Comparison of ENCODE assay signal across 26 mouse cellular contexts in the genomic region with DNA sequence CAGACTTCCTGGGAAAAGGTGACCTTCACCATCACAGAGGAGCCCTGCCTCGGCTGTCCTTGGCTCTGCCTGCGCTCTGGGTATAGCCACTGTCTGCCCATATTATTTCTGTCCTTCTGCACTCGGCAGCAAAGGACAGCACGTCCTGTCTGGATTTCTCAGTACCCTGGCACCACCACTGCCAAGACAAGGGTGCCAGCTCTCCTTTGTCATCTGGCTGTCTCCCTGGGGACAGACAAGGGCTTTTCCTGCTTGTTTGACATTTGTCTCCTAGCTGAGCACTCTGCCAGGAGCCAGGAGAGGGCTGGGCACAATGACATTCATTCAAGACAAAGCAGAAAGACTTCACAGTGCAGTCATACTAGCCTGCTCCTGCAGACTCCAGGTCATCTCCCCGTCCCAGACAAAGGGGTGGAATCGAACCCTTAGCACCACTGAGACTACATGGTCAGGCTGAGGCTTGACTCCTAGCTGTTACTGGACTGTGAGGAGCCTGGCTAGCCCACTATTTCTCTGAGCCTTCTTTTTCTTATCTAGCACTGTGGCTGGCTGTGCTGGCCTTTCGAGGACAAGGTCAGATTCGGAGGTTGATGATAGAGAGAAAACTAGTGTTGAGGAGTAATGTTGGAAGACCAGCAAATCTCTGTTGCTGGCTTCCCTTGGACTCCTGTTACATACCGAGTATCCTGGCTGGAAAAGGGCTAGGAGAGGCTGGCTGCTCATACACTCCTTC. TPM values are rescaled to one million over a fixed set of nuclear protein-coding genes. Genes with fewer than 3 reads are reported as not detected.
DNase-seq lines count a peak whose midpoint lies in the region; ATAC-seq lines count a peak whose summit lies in the region.
"Had no signal": no experiment of that assay in that cellular context is flagged by ENCODE, and none has a peak within 500 bp of the region (broad histone marks: within the 10 kb centered on the region; RNA-seq: fewer than 3 reads in every experiment).

No protein-coding gene starts in this region.

- no peaks in the 10 kb centered on the region for H3K36me3 ChIP-seq in heart, embryonic 11.5 days (ENCODE audit: control insufficient read depth, insufficient read depth, low read length)
- H3K36me3 ChIP-seq: heart, embryonic 15.5 days; hindbrain, embryonic 13.5 days; midbrain, embryonic 15.5 days; neural tube, embryonic 13.5 days; stomach, embryonic 15.5 days had no signal

- H3K27ac ChIP-seq in heart, embryonic 11.5 days (ENCODE audit: low read depth, low read length), result no peak overlapping the region
- H3K27ac ChIP-seq: heart, embryonic 15.5 days; hindbrain, embryonic 13.5 days; midbrain, embryonic 15.5 days; neural tube, embryonic 13.5 days; stomach, embryonic 15.5 days had no signal

- no peak overlapping the region for H3K9ac ChIP-seq in heart, embryonic 11.5 days (ENCODE audit: low read depth, low read length)
- H3K9ac ChIP-seq: forebrain, postnatal 0 days; heart, embryonic 15.5 days; hindbrain, embryonic 13.5 days; midbrain, embryonic 15.5 days; neural tube, embryonic 13.5 days; stomach, embryonic 15.5 days had no signal

- WGBS in heart, embryonic 11.5 days (ENCODE audit: insufficient replicate concordance), result 69% methylated on average over 9 of the region's 9 CpGs

- no peaks in the 10 kb centered on the region for H3K9me3 ChIP-seq in heart, embryonic 11.5 days (replicated peaks; ENCODE audit: control insufficient read depth, low read length)
- H3K9me3 ChIP-seq: heart, embryonic 15.5 days; hindbrain, embryonic 13.5 days; midbrain, embryonic 15.5 days; neural tube, embryonic 13.5 days; stomach, embryonic 15.5 days had no signal

- H3K4me3 ChIP-seq in heart, embryonic 11.5 days (ENCODE audit: low read depth, low read length), result no peak overlapping the region
- H3K4me3 ChIP-seq: heart, embryonic 15.5 days; hindbrain, embryonic 13.5 days; midbrain, embryonic 15.5 days; myocyte; neural tube, embryonic 13.5 days; stomach, embryonic 15.5 days had no signal

- DNase-seq in adrenal gland, adult (ENCODE audit: inconsistent age in 2 of 2, low spot score in 1 of 2), result peak; percentile 82 to 83
- DNase-seq in adrenal gland, postnatal 4 days (ENCODE audit: low spot score in 2 of 2), result no peak
- DNase-seq in heart, postnatal 36 days, result peak; percentile 14 to 23
- peak; percentile 83 for DNase-seq in Muller cell, postnatal 12 days (ENCODE audit: inconsistent ontology term)
- DNase-seq in adrenal gland, postnatal 36 days, result peak; percentile 59 to 73
- DNase-seq in MN1 (ENCODE audit: low spot score), result no peak
- DNase-seq: cerebellum, adult 11-12 months; forebrain, postnatal 0 days; gastrocnemius, postnatal 25 days; kidney, adult 9 months; kidney, postnatal 14 days; lung, postnatal 4 days; retina, postnatal 1 day; right cerebral cortex, postnatal 4 days; thymus, postnatal 25 days had no signal

- no peak overlapping the region for H3K4me2 ChIP-seq in heart, embryonic 11.5 days
- H3K4me2 ChIP-seq: heart, embryonic 15.5 days; hindbrain, embryonic 13.5 days; midbrain, embryonic 15.5 days; neural tube, embryonic 13.5 days; stomach, embryonic 15.5 days had no signal

- peaks cover 52% of the 10 kb centered on the region for H3K27me3 ChIP-seq in heart, embryonic 11.5 days (ENCODE audit: control insufficient read depth, insufficient read depth, low read length)
- H3K27me3 ChIP-seq: midbrain, embryonic 15.5 days had no signal

- no peak for ATAC-seq in heart, embryonic 11.5 days (replicated peaks; ENCODE audit: insufficient number of reproducible peaks, low FRiP score, low TSS enrichment)
- ATAC-seq: forebrain, postnatal 0 days; intestine, embryonic 16.5 days; midbrain, embryonic 15.5 days had no signal

- intact Hi-C loops in heart, postnatal 36 days (cut with DNase I), result no loop called here

- H3K4me1 ChIP-seq in heart, embryonic 11.5 days (ENCODE audit: control insufficient read depth, insufficient read depth, low read length), result 0 out of 2 replicates have a peak, but pooled peaks cover 4% of the 10 kb centered on the region

RNA-seq across cellular contexts. Expression of a gene that starts 46.8 kb away (rescaled TPM):
- total RNA-seq in adrenal gland, postnatal 4 days (2021), result 1 to 10 TPM; 1.4 to 1.7 TPM
- total RNA-seq in heart, postnatal 36 days (2021), result under 1 TPM; 0.43 to 0.50 TPM
- 0.06 and 0.16 TPM in 2 replicates for polyA plus RNA-seq in heart, embryonic 11.5 days (2014; fragmentation: Nextera tagmentation; extraction: Ambion mirVana)
- 1 to 10 TPM in 1 of 2 experiments, under 1 TPM in 1; 0.79 to 1.9 TPM for total RNA-seq in adrenal gland, postnatal 36 days (2021)
- total RNA-seq: liver, adult 2 months; megakaryocyte-erythroid progenitor cell, adult 5-6 weeks had no signal
- polyA plus RNA-seq: liver, adult 2 months; liver, embryonic 16.5 days had no signal

Comparison
In these comparisons a context has a peak if more than half of its experiments do, and no peak if none do; other contexts are left out.
1. DNase-seq: peak in adrenal gland, adult (2 of 2), heart, postnatal 36 days (2 of 2), Muller cell, postnatal 12 days (single experiment) and adrenal gland, postnatal 36 days (2 of 2); none in adrenal gland, postnatal 4 days (0 of 2) and MN1 (single experiment).